Mouse (Mus musculus) embryonic facial prominence, embryonic 10.5 days (tissue): ENCODE measurements around the gene Fignl1. TPM values are rescaled to one million over a fixed set of nuclear protein-coding genes. Genes with fewer than 3 reads are reported as not detected.

Source experiments
- DNase-seq: peaks from one replicate; pipeline ENCODE4 v3.0.0-alpha.2; 2017; ENCODE audit warnings: low spot score
- H3K27ac ChIP-seq: fragments of 300-500 bp; sonication (generic); replicated peaks from 2 replicates; pipeline ENCODE4 v1.5.1; 2016; ENCODE audit warnings: mild to moderate bottlenecking
- H3K27me3 ChIP-seq: fragments of 300-500 bp; sonication (generic); replicated peaks from 2 replicates; pipeline ENCODE4 v1.6.1; 2016; ENCODE audit warnings: low read depth, mild to moderate bottlenecking; ENCODE audit not compliant: poor library complexity, severe bottlenecking
- H3K36me3 ChIP-seq: fragments of 300-500 bp; sonication (generic); replicated peaks from 2 replicates; pipeline ENCODE4 v1.6.1; 2016; ENCODE audit warnings: mild to moderate bottlenecking, moderate library complexity
- H3K4me1 ChIP-seq: fragments of 300-500 bp; sonication (generic); 2 replicates; pipeline ENCODE4 v1.6.1; 2016
- H3K4me3 ChIP-seq: fragments of 300-500 bp; sonication (generic); 2 replicates; pipeline ENCODE4 v1.5.1; 2016; ENCODE audit warnings: mild to moderate bottlenecking, moderate library complexity
- H3K9me3 ChIP-seq: fragments of 300-500 bp; sonication (generic); 2 replicates; pipeline ENCODE4 v1.6.1; 2016; ENCODE audit warnings: mild to moderate bottlenecking
- WGBS: fragments of 180-500 bp; shearing (Covaris S2); methylation state at CpG from one replicate; pipeline ENCODE4 v1.1.7; 2016; 5-methylcytosine and 5-hydroxymethylcytosine counted together
- polyA plus RNA-seq: library from polyadenylated mRNA; unstranded; fragments of >200 nt; fragmentation: Nextera tagmentation; extraction: Ambion mirVana; gene quantifications from 2 replicates; pipeline ENCODE4 v1.2.1, GENCODE M21; 2016

Fignl1 gene
- 105 and 112 TPM in 2 replicates for polyA plus RNA-seq

DNA sequence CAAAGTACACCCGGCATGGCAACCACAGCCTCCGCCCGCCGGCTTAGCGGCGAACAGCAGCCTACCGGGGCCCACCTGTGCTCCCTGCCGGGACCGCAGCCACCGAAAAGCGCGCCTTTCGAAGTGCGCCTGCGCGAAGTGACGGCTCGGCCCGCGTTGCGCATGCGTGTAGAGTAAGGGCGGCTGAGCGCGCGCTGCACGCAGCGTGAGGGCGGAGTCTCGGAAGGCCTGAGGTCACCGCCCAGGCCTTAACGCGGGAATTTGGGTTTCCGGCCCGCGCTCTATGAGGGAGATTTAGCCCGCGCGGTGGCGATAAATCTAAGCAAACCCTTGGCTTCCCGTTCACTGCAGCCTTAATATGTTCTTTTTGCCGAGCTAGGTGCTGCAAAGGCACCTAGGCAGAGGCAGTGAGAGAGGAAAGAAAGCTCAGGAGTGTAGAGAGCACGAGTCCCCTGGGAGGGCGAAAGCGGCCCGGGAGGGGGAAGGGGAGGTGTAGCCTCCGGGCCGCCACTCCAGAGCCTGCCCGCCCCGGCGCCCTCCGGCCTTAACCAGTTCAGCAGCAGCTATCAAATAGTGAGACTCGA lies at the start of gene Fignl1:
Gene Fignl1 (minus strand): TSS at position 143 of the 584 bp plus-strand sequence.
- DNase-seq, result peak; percentile 98
- WGBS, result under 1% methylated on average over 53 of the region's 53 CpGs
- Histone ChIP-seq H3K27me3 (no peaks in the 10 kb centered on the region), H3K9me3 (no peaks in the 10 kb centered on the region), H3K4me3 (peak within 1 kb of the TSS; percentile 71), H3K36me3 (peaks cover 25% of the 10 kb centered on the region), H3K27ac (peak within 1 kb of the TSS; percentile 99), H3K4me1 (peaks cover 43% of the 10 kb centered on the region)

DNA sequence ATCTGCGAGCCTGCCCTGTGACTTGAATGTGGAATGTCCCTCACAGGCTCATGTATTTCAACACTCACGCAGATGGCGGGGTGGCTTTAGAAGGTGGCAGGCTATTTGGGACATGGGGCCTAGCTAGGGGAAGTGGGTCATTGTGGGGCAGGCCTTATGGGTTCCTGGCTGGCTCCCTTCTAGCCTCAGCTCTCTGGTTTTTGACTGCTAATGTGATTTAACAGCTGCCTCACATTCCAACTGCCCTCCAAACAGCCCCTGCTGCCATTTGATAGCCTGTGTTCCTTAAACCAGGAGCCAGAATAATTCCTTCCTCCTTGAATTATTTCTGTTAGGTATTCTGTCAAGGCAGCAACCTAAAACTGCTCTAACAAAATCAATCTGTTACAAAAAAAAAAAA lies 48.2 kb upstream of the Fignl1 start:
- no peaks in the 10 kb centered on the region for H3K27me3 ChIP-seq
- no peak for DNase-seq
- H3K4me1 ChIP-seq, result peaks cover 32% of the 10 kb centered on the region
- WGBS, result 91% methylated on average over 3 of the region's 3 CpGs
- H3K36me3 ChIP-seq, result peaks cover 7% of the 10 kb centered on the region; the same call in 1 of the 2 replicates
- peaks cover 4% of the 10 kb centered on the region; the same call in 1 of the 2 replicates for H3K9me3 ChIP-seq
- peak overlapping the region; percentile 36; the same call in 1 of the 2 replicates for H3K27ac ChIP-seq
- H3K4me3 ChIP-seq, result no peak overlapping the region

GRCm38 (mm10) chr11:11855685-11856131 lies 46.9 kb upstream of the Fignl1 start:
- no peak for DNase-seq
- Histone ChIP-seq H3K4me1 (peaks cover 42% of the 10 kb centered on the region), H3K27me3 (no peaks in the 10 kb centered on the region), H3K9me3 (peaks cover 4% of the 10 kb centered on the region; the same call in 1 of the 2 replicates), H3K4me3 (no peak overlapping the region), H3K36me3 (peaks cover 7% of the 10 kb centered on the region; the same call in 1 of the 2 replicates), H3K27ac (peak overlapping the region; percentile 87)
- 52% methylated on average over 11 of the region's 11 CpGs for WGBS

- WGBS, result 33% methylated on average over 6 of the region's 6 CpGs
- Histone ChIP-seq H3K27me3 (no peaks in the 10 kb centered on the region), H3K4me3 (no peak overlapping the region), H3K4me1 (peaks cover 48% of the 10 kb centered on the region), H3K9me3 (peaks cover 4% of the 10 kb centered on the region; the same call in 1 of the 2 replicates), H3K36me3 (peaks cover 7% of the 10 kb centered on the region; the same call in 1 of the 2 replicates), H3K27ac (peak overlapping the region; percentile 87)
- peak; percentile 69 for DNase-seq
Observed at GRCm38 (mm10) chr11:11855061-11855672, 46.4 kb upstream of the Fignl1 start.

DNA sequence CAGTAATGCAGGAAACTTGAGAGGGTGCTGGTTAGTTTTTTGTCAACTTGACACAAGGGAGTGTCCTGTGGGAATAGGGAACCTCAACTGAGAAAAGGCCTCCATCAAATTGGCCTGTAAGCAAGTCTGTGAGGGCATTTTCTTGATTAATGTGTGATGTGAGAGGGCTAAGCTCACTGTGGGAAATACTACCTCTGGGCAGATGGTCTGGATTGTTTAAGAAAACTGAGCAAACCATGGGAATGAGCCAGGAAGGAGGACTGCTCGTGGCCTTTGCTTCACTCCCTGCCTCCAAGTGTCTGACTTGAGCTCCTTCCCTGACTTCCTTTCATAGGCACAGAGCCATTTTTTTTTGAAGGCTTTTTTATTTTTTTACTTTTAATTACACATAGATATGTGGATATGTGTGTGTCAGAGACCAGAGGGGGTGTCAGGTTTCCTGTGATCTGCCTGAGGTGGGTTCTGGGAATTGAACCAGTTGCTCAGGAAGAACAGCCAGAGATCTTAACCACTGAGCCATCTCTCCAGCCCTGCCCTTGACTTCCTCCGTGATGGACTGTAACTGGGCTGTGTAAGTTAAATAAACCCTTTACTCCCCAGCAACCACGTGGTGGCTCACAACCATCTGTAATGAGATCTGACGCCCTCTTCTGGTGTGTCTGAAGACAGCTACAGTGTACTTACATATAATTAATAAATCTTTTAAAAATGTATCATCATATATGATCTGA lies 45.1 kb upstream of the Fignl1 start:
- 58% methylated on average over 4 of the region's 4 CpGs for WGBS
- no peak for DNase-seq
- peaks cover 4% of the 10 kb centered on the region; the same call in 1 of the 2 replicates for H3K9me3 ChIP-seq
- H3K36me3 ChIP-seq, result peaks cover 7% of the 10 kb centered on the region; the same call in 1 of the 2 replicates
- H3K27me3 ChIP-seq, result no peaks in the 10 kb centered on the region
- no peak overlapping the region for H3K4me3 ChIP-seq
- peak overlapping the region; percentile 87 for H3K27ac ChIP-seq
- H3K4me1 ChIP-seq, result peaks cover 55% of the 10 kb centered on the region

- Histone ChIP-seq H3K4me1 (peaks cover 55% of the 10 kb centered on the region), H3K4me3 (no peak overlapping the region), H3K27me3 (no peaks in the 10 kb centered on the region), H3K9me3 (peaks cover 4% of the 10 kb centered on the region; the same call in 1 of the 2 replicates), H3K36me3 (peaks cover 6% of the 10 kb centered on the region; the same call in 1 of the 2 replicates), H3K27ac (peak overlapping the region; percentile 76)
- WGBS, result 53% methylated on average over 6 of the region's 6 CpGs
- no peak for DNase-seq
Observed at GRCm38 (mm10) chr11:11851957-11852505, 43.3 kb upstream of the Fignl1 start.

DNA sequence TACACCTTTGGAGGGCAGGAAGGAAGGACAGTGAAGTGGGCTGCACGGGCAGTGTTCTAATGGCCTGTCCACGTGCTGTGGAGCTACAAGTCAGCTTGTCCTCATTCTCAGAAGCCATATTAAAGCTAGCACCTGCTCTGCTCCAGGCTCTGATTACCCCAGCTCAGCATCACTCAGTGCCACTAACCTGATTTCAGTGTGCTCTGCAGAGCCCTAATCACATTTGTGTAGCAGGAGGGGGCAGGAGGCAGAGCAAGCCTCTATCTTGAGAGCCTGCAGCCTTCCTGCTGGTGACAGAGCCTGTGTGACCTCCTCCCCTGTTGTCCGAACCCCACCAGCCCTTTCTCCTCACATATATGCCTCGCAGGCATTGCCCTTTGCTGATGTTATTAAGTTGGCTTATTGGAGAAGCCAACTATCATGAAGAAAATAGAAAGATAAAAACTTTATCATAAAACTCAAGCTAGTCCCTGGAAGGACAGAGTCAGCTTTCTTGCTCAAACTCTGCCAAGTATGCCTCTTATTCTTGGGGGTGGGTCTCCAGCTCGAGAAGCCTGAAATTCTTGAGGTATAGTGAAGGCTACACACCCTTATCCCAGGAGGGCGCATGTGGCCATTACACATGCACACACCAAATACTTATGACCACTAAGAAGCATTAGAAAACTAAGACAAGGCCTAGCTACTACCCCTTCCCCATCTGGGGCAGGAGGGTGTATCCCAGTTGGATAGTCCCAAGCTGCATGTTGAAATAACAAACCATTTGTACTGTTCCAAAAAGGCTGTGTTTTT lies 41.9 kb upstream of the Fignl1 start:
- no peak for DNase-seq
- Histone ChIP-seq H3K27me3 (no peaks in the 10 kb centered on the region), H3K36me3 (no peaks in the 10 kb centered on the region), H3K4me1 (peaks cover 47% of the 10 kb centered on the region), H3K9me3 (no peaks in the 10 kb centered on the region), H3K4me3 (no peak overlapping the region), H3K27ac (peak overlapping the region; percentile 76)
- 63% methylated on average over 6 of the region's 6 CpGs for WGBS

DNA sequence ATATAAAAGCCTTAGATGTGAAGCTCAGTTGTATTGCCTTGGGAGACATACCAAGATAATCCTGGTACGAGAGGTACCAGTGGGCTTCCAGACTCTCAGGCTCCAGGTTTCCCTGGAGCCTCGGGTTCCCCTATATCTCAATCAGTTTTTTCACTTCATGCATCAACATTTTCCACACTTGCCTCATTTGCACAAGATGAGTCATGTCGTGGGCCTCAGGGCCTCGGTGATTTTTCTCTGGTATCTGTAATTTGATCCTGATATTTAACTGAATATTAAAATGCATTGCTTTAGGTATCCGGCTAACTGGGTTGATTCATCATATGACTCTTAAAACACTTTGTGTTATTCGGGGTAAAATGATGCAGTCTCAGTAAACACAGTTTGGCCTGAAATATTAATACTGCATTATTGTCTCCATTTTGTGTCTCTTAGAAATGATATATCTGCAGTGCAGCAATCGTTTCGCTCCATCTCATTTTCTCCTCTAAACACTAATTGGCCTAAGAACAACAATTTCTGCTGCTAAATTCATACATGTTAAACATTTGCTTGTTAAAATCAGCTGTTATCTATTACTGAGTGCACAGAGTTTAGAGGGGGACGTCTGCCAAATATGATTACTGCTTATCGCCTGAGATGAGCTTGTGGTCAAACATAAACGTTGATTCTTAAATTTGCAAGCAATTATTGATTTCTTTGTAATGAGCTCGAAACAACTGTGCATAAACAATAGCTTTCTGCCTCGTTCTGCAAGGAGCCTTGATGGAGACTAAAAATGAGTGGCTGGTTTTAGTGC lies 41.0 kb upstream of the Fignl1 start:
- no peaks in the 10 kb centered on the region for H3K9me3 ChIP-seq
- H3K27ac ChIP-seq, result peak overlapping the region; percentile 76
- no peak overlapping the region for H3K4me3 ChIP-seq
- no peaks in the 10 kb centered on the region for H3K36me3 ChIP-seq
- WGBS, result 71% methylated on average over 13 of the region's 13 CpGs
- peaks cover 43% of the 10 kb centered on the region for H3K4me1 ChIP-seq
- no peaks in the 10 kb centered on the region for H3K27me3 ChIP-seq
- no peak for DNase-seq

- no peak overlapping the region for H3K4me3 ChIP-seq
- peak overlapping the region; percentile 66; the same call in 1 of the 2 replicates for H3K27ac ChIP-seq
- WGBS, result 93% methylated on average over 4 of the region's 4 CpGs
- H3K36me3 ChIP-seq, result no peaks in the 10 kb centered on the region
- no peaks in the 10 kb centered on the region for H3K27me3 ChIP-seq
- H3K4me1 ChIP-seq, result peaks cover 42% of the 10 kb centered on the region
- H3K9me3 ChIP-seq, result no peaks in the 10 kb centered on the region
- DNase-seq, result no peak
Observed at GRCm38 (mm10) chr11:11848467-11848866, 39.7 kb upstream of the Fignl1 start.

- Histone ChIP-seq H3K4me3 (no peak overlapping the region), H3K27me3 (no peaks in the 10 kb centered on the region), H3K36me3 (no peaks in the 10 kb centered on the region), H3K27ac (peak overlapping the region; percentile 72), H3K9me3 (no peaks in the 10 kb centered on the region), H3K4me1 (peaks cover 22% of the 10 kb centered on the region)
- 69% methylated on average over 8 of the region's 8 CpGs for WGBS
- no peak for DNase-seq
Observed at GRCm38 (mm10) chr11:11845044-11845443, 36.3 kb upstream of the Fignl1 start.

GRCm38 (mm10) chr11:11844367-11844971 lies 35.7 kb upstream of the Fignl1 start:
- peak; percentile 41 for DNase-seq
- peak overlapping the region; percentile 72 for H3K27ac ChIP-seq
- no peaks in the 10 kb centered on the region for H3K27me3 ChIP-seq
- H3K4me3 ChIP-seq, result no peak overlapping the region
- H3K4me1 ChIP-seq, result peaks cover 19% of the 10 kb centered on the region
- 57% methylated on average over 13 of the region's 13 CpGs for WGBS
- no peaks in the 10 kb centered on the region for H3K9me3 ChIP-seq
- no peaks in the 10 kb centered on the region for H3K36me3 ChIP-seq
